Mouse (Mus musculus): Measurements from ENCODE around the gene Necap2.

DNA sequence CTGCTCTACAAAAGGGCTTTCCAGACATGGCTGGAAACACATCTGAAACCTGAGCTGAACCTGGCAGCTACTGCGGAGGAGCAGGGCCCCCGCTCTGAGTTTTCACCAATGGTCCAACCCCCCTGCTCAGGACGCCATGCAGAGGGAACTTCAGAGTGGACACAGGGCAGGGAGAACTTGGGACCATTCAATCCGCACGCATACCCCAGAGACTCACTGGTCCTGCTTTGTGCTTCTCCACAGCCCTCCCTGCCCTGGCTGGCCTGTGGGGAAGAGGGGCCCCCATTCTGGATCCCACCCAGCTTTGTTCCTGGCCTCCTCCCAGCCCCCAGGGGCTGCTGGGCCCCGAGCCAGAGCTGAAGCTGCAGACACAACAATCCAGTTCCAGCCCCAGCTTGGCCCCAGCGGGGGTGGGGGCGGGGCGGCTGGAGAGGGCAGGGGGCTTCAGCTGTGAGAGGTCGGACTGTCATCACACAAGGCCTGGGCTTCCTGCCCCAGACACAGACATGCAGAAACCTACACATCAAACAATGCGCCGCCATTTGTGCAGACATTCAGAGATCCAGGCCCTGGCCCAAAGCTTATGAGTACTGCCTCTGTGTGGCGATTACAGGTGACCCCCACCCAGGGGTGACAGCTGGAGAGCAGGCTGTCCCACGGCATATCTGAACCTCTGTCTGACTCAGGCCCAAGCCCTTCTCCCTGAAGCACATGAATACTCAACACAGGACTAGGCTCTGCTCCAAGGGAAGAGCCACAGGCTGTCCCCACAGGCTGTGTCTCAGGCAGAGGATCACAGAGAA lies 57.1 kb downstream of the Necap2 start:
- TF ChIP-seq CTCF (IDR thresholded peaks at IDR 0.05; ENCODE audit: extremely low read depth, insufficient read length, insufficient replicate concordance, low read depth, low read length), result no peak
- no peak for TF ChIP-seq POLR2A (IDR thresholded peaks at IDR 0.05; ENCODE audit: low read depth, low read length)

Data from small intestine, adult 2 months (tissue).